Mouse (Mus musculus) midbrain, embryonic 13.5 days (tissue): ENCODE data around the gene Zfp36l2. TPM values are rescaled to one million over a fixed set of nuclear protein-coding genes. Genes with fewer than 3 reads are reported as not detected.

ENCODE experiments used
- ATAC-seq: fragments of 200-750 bp; cut with Nextera tagmentation; 2 replicates; pipeline ENCODE4 v1.8.0; 2017; ENCODE audit warnings: mild to moderate bottlenecking, moderate TSS enrichment, moderate library complexity
- H3K27ac ChIP-seq: fragments of 300-500 bp; sonication (generic); 2 replicates; pipeline ENCODE4 v1.5.1; 2015; ENCODE audit warnings: inconsistent platforms, mild to moderate bottlenecking, moderate library complexity
- H3K27me3 ChIP-seq: fragments of 300-500 bp; sonication (generic); 2 replicates; pipeline ENCODE4 v1.6.1; 2015; ENCODE audit warnings: mild to moderate bottlenecking, inconsistent platforms
- H3K36me3 ChIP-seq: fragments of 300-500 bp; sonication (generic); 2 replicates; pipeline ENCODE4 v1.6.1; 2015; ENCODE audit warnings: mild to moderate bottlenecking, inconsistent platforms
- H3K4me1 ChIP-seq: fragments of 300-500 bp; sonication (generic); replicated peaks from 2 replicates; pipeline ENCODE4 v1.6.1; 2015; ENCODE audit warnings: inconsistent platforms
- H3K4me2 ChIP-seq: fragments of 300-500 bp; sonication (generic); replicated peaks from 2 replicates; pipeline ENCODE4 v1.6.1; 2015; ENCODE audit warnings: moderate library complexity, mild to moderate bottlenecking, inconsistent platforms
- H3K4me3 ChIP-seq: fragments of 300-500 bp; sonication (generic); replicated peaks from 2 replicates; pipeline ENCODE4 v1.5.1; 2015; ENCODE audit warnings: mild to moderate bottlenecking, inconsistent platforms
- H3K9ac ChIP-seq: fragments of 300-500 bp; sonication (generic); replicated peaks from 2 replicates; pipeline ENCODE4 v1.6.1; 2015; ENCODE audit warnings: mild to moderate bottlenecking, inconsistent platforms
- H3K9me3 ChIP-seq: fragments of 300-500 bp; sonication (generic); 2 replicates; pipeline ENCODE4 v1.6.1; 2016; ENCODE audit warnings: mild to moderate bottlenecking, inconsistent platforms
- WGBS: fragments of 180-500 bp; shearing (Covaris S2); methylation state at CpG from one replicate; pipeline ENCODE4 v1.1.7; 2015; 5-methylcytosine and 5-hydroxymethylcytosine counted together
- polyA plus RNA-seq: library from polyadenylated mRNA; unstranded; fragments of >200 nt; fragmentation: Nextera tagmentation; extraction: Ambion mirVana; gene quantifications from 2 replicates; pipeline ENCODE4 v1.2.1, GENCODE M21; 2015

Zfp36l2 gene
- polyA plus RNA-seq, 1 experiment from 2014 or later, result 4.4 TPM

- H3K27ac ChIP-seq, result peak overlapping the region; percentile 60
- peaks cover 9% of the 10 kb centered on the region; the same call in 1 of the 2 replicates for H3K27me3 ChIP-seq
- WGBS, result 38% methylated on average over 16 of the region's 16 CpGs
- ATAC-seq, result no peak
- no peaks in the 10 kb centered on the region for H3K36me3 ChIP-seq
- H3K4me1 ChIP-seq, result peaks cover 35% of the 10 kb centered on the region
- H3K4me2 ChIP-seq, result peak overlapping the region; percentile 43
- H3K4me3 ChIP-seq, result no peak overlapping the region
- no peaks in the 10 kb centered on the region for H3K9me3 ChIP-seq
- H3K9ac ChIP-seq, result no peak overlapping the region
Measured at GRCm38 (mm10) chr17:84182311-84183271, 5.2 kb downstream of the Zfp36l2 start.

GRCm38 (mm10) chr17:84181502-84182310 is 6.0 kb downstream of the Zfp36l2 start:
- ATAC-seq, result no peak
- Histone ChIP-seq H3K9ac (no peak overlapping the region), H3K4me2 (no peak overlapping the region), H3K36me3 (no peaks in the 10 kb centered on the region), H3K4me1 (peaks cover 32% of the 10 kb centered on the region), H3K9me3 (no peaks in the 10 kb centered on the region), H3K4me3 (no peak overlapping the region), H3K27me3 (peaks cover 6% of the 10 kb centered on the region; the same call in 1 of the 2 replicates), H3K27ac (peak overlapping the region; percentile 60; the same call in 1 of the 2 replicates)
- WGBS, result 66% methylated on average over 18 of the region's 18 CpGs

- Histone ChIP-seq H3K4me2 (no peak overlapping the region), H3K9ac (no peak overlapping the region), H3K4me3 (no peak overlapping the region), H3K27me3 (no peaks in the 10 kb centered on the region), H3K9me3 (no peaks in the 10 kb centered on the region), H3K27ac (no peak overlapping the region), H3K36me3 (no peaks in the 10 kb centered on the region), H3K4me1 (peaks cover 24% of the 10 kb centered on the region)
- 50% methylated on average over 11 of the region's 11 CpGs for WGBS
- peak; percentile 15; the same call in 1 of the 2 replicates for ATAC-seq
Measured at GRCm38 (mm10) chr17:84180715-84181501, 6.8 kb downstream of the Zfp36l2 start.

GRCm38 (mm10) chr17:84179973-84180365 is 7.8 kb downstream of the Zfp36l2 start:
- 89% methylated on average over 4 of the region's 4 CpGs for WGBS
- Histone ChIP-seq H3K4me2 (no peak overlapping the region), H3K9ac (no peak overlapping the region), H3K27ac (no peak overlapping the region), H3K4me3 (no peak overlapping the region), H3K27me3 (no peaks in the 10 kb centered on the region), H3K4me1 (peaks cover 19% of the 10 kb centered on the region), H3K36me3 (peaks cover 2% of the 10 kb centered on the region; the same call in 1 of the 2 replicates), H3K9me3 (no peaks in the 10 kb centered on the region)
- ATAC-seq, result no peak

GRCm38 (mm10) chr17:84179026-84179972 is 8.4 kb downstream of the Zfp36l2 start:
- WGBS, result 88% methylated on average over 17 of the region's 17 CpGs

GRCm38 (mm10) chr17:84177481-84177880 is 10.3 kb downstream of the Zfp36l2 start:
- Histone ChIP-seq H3K4me3 (no peak overlapping the region), H3K9me3 (no peaks in the 10 kb centered on the region), H3K9ac (no peak overlapping the region), H3K27ac (no peak overlapping the region), H3K4me1 (peaks cover 7% of the 10 kb centered on the region), H3K4me2 (no peak overlapping the region), H3K36me3 (peaks cover 2% of the 10 kb centered on the region; the same call in 1 of the 2 replicates), H3K27me3 (no peaks in the 10 kb centered on the region)
- 39% methylated on average over 8 of the region's 8 CpGs for WGBS
- no peak for ATAC-seq

More at GRCm38 (mm10) chr17:84179026-84179972, 8.4 kb downstream of the Zfp36l2 start:
- H3K36me3 ChIP-seq, result peaks cover 2% of the 10 kb centered on the region; the same call in 1 of the 2 replicates
- H3K9ac ChIP-seq, result no peak overlapping the region
- peaks cover 19% of the 10 kb centered on the region for H3K4me1 ChIP-seq
- H3K9me3 ChIP-seq, result no peaks in the 10 kb centered on the region
- H3K27ac ChIP-seq, result no peak overlapping the region
- no peak overlapping the region for H3K4me2 ChIP-seq
- no peaks in the 10 kb centered on the region for H3K27me3 ChIP-seq
- H3K4me3 ChIP-seq, result no peak overlapping the region
- ATAC-seq, result no peak

GRCm38 (mm10) chr17:84176446-84176845 is 11.3 kb downstream of the Zfp36l2 start:
- Histone ChIP-seq H3K36me3 (peaks cover 2% of the 10 kb centered on the region; the same call in 1 of the 2 replicates), H3K9ac (no peak overlapping the region), H3K27me3 (no peaks in the 10 kb centered on the region), H3K27ac (no peak overlapping the region), H3K4me1 (peaks cover 5% of the 10 kb centered on the region), H3K4me3 (no peak overlapping the region), H3K4me2 (no peak overlapping the region), H3K9me3 (no peaks in the 10 kb centered on the region)
- WGBS, result 92% methylated on average over 7 of the region's 7 CpGs
- ATAC-seq, result no peak

GRCm38 (mm10) chr17:84175196-84175595 is 12.6 kb downstream of the Zfp36l2 start:
- H3K27ac ChIP-seq, result no peak overlapping the region
- no peaks in the 10 kb centered on the region for H3K27me3 ChIP-seq
- H3K4me3 ChIP-seq, result no peak overlapping the region
- H3K4me2 ChIP-seq, result no peak overlapping the region
- ATAC-seq, result no peak
- H3K9me3 ChIP-seq, result no peaks in the 10 kb centered on the region
- peaks cover 2% of the 10 kb centered on the region; the same call in 1 of the 2 replicates for H3K36me3 ChIP-seq
- H3K4me1 ChIP-seq, result no peaks in the 10 kb centered on the region
- no peak overlapping the region for H3K9ac ChIP-seq
- WGBS, result over 99% methylated on average over 17 of the region's 17 CpGs

- Histone ChIP-seq H3K4me1 (no peaks in the 10 kb centered on the region), H3K27ac (no peak overlapping the region), H3K36me3 (no peaks in the 10 kb centered on the region), H3K9ac (no peak overlapping the region), H3K4me2 (no peak overlapping the region), H3K27me3 (no peaks in the 10 kb centered on the region), H3K4me3 (no peak overlapping the region), H3K9me3 (no peaks in the 10 kb centered on the region)
- no peak for ATAC-seq
- WGBS, result 93% methylated on average over 3 of the region's 4 CpGs
Measured at GRCm38 (mm10) chr17:84167377-84167776, 20.4 kb downstream of the Zfp36l2 start.

GRCm38 (mm10) chr17:84166135-84166860 is 21.4 kb downstream of the Zfp36l2 start:
- Histone ChIP-seq H3K36me3 (no peaks in the 10 kb centered on the region), H3K4me3 (no peak overlapping the region), H3K4me1 (0 out of 2 replicates have a peak, but pooled peaks cover 3% of the 10 kb centered on the region), H3K4me2 (no peak overlapping the region), H3K9me3 (no peaks in the 10 kb centered on the region), H3K27ac (no peak overlapping the region), H3K9ac (no peak overlapping the region), H3K27me3 (no peaks in the 10 kb centered on the region)
- WGBS, result 87% methylated on average over 9 of the region's 9 CpGs
- ATAC-seq, result no peak
